Comparison of ENCODE assay signal across 8 mouse cellular contexts in the genomic region with DNA sequence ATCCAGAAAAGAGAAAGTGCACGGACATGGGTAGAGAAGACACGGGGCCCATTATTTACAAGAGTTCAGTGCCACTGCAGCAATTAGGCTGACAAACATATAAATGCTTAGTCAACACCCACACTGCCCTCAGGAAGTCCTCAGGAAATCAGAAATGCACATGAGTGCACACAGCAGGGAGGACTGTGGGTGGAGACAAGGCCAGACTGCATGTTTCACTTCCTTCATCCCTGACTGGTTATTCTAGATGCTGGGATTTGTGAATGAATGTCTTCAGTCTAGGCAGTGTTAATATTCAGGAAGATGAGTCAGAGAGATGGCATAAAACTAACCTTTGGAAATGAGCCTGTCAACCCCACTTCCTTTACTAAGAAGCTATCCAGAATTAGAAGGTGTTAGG.
A peak's percentile ranks its signal among the peaks of the same experiment; 100 is the strongest.
DNase-seq lines count a peak whose midpoint lies in the region; ATAC-seq lines count a peak whose summit lies in the region.

No protein-coding gene starts in this region.

- no peak overlapping the region for H3K27ac ChIP-seq in liver, embryonic 16.5 days (ENCODE audit: low read length)

- H3K4me3 ChIP-seq in liver, embryonic 16.5 days (ENCODE audit: low read depth, low read length): no peak overlapping the region

- H3K9me3 ChIP-seq in liver, embryonic 16.5 days (replicated peaks; ENCODE audit: control insufficient read depth, low read length): no peaks in the 10 kb centered on the region

- ATAC-seq in liver, embryonic 16.5 days (ENCODE audit: low read depth): peak; percentile 59
- ATAC-seq in erythroblast, adult 5-6 weeks (replicated peaks; ENCODE audit: low FRiP score, poor library complexity, severe bottlenecking): no peak

- H3K4me1 ChIP-seq in liver, embryonic 16.5 days (ENCODE audit: control insufficient read depth, low read depth, low read length): no peaks in the 10 kb centered on the region

- intact Hi-C loops in heart, postnatal 25 days (cut with DNase I): no loop called here

- WGBS in liver, embryonic 16.5 days (ENCODE audit: insufficient replicate concordance): 16% methylated on average over 2 of the region's 2 CpGs

- H3K36me3 ChIP-seq in liver, embryonic 16.5 days (ENCODE audit: control insufficient read depth, insufficient read depth): no peaks in the 10 kb centered on the region

- H3K4me2 ChIP-seq in liver, embryonic 16.5 days (ENCODE audit: low read depth, low read length): no peak overlapping the region

- H3K27me3 ChIP-seq in liver, embryonic 16.5 days (ENCODE audit: control insufficient read depth, insufficient read depth, low read depth, low read length): no peaks in the 10 kb centered on the region

- no peak overlapping the region for H3K9ac ChIP-seq in liver, embryonic 16.5 days (ENCODE audit: low read depth, low read length)

- peak; percentile 24 to 64 for DNase-seq in heart, adult 18-20 months
- no peak for DNase-seq in heart, postnatal 25 days (ENCODE audit: low spot score)
- DNase-seq in 416B (ENCODE audit: low read depth): peak; percentile 96
- DNase-seq in fat pad, adult 2 months (ENCODE audit: extremely low read depth, low read depth, low spot score): peak; percentile 14
- no peak for DNase-seq in urinary bladder, postnatal 10 days (ENCODE audit: low spot score)
- DNase-seq in c-Kit-positive CD71-positive TER-119-positive erythroid progenitor cells, embryonic 14.5 days (ENCODE audit: low spot score): no peak

Comparison
In these comparisons a context has a peak if more than half of its experiments do, and no peak if none do; other contexts are left out.
1. DNase-seq: peak in heart, adult 18-20 months (2 of 2), 416B (single experiment) and fat pad, adult 2 months (single experiment); none in heart, postnatal 25 days (single experiment), urinary bladder, postnatal 10 days (single experiment) and c-Kit-positive CD71-positive TER-119-positive erythroid progenitor cells, embryonic 14.5 days (single experiment).